Mouse (Mus musculus): Measurements from ENCODE around the gene Sec1.

DNA sequence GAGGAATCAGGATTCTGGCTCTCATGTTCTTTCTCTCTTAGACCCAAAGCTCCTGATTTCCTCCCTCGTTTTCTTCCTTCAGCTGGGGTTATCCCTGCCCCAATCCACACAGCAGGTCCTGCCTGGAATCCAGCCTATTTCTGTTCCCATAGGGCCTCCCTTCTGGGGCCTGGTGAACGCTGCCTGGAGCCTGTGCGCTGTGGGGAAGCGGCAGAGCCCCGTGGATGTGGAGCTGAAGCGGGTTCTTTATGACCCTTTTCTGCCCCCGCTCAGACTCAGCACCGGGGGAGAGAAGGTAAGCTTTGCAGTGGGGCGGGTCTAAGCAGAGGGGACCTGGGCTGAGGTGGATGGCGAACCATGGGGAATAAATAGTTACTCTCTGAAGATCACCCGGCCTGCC, 6.9 kb upstream of the Sec1 start:
- TF ChIP-seq CTCF (IDR thresholded peaks at IDR 0.05; ENCODE audit: low read depth) (no peak), EP300 (IDR thresholded peaks at IDR 0.05; ENCODE audit: low read depth) (no peak)
